ENCODE assay signal across 23 mouse cellular contexts in genomic region chr12:56688482-56688840, GRCm38 (mm10). TPM values are rescaled to one million over a fixed set of nuclear protein-coding genes. Genes with fewer than 3 reads are reported as not detected.
DNase-seq lines count a peak whose midpoint lies in the region; ATAC-seq and TF ChIP-seq lines count a peak whose summit lies in the region.
"Had no signal": no experiment of that assay in that cellular context is flagged by ENCODE, and none has a peak within 500 bp of the region (broad histone marks: within the 10 kb centered on the region; RNA-seq: fewer than 3 reads in every experiment).

No protein-coding gene starts in this region.

- WGBS in limb, embryonic 11.5 days = 2% methylated on average over 10 of the region's 10 CpGs
- 2% methylated on average over 10 of the region's 10 CpGs for WGBS in limb, embryonic 10.5 days
- WGBS in midbrain, embryonic 14.5 days = 2% methylated on average over 10 of the region's 10 CpGs
- 3% methylated on average over 10 of the region's 10 CpGs for WGBS in midbrain, postnatal 0 days

- TF ChIP-seq CTCF in midbrain, postnatal 0 days (IDR thresholded peaks at IDR 0.05) = no peak

- no peak overlapping the region for H3K9ac ChIP-seq in limb, embryonic 11.5 days (ENCODE audit: low read length)
- H3K9ac ChIP-seq in midbrain, embryonic 14.5 days (replicated peaks; ENCODE audit: low read length) = no peak overlapping the region
- H3K9ac ChIP-seq in midbrain, postnatal 0 days (replicated peaks; ENCODE audit: low read length, poor library complexity, severe bottlenecking) = no peak overlapping the region
- H3K9ac ChIP-seq: embryonic facial prominence, embryonic 13.5 days; embryonic facial prominence, embryonic 15.5 days; forebrain, embryonic 13.5 days; forebrain, embryonic 15.5 days had no signal

- H3K27me3 ChIP-seq in limb, embryonic 11.5 days (ENCODE audit: control insufficient read depth, insufficient read depth, low read length) = peaks cover 68% of the 10 kb centered on the region
- peaks cover 100% of the 10 kb centered on the region for H3K27me3 ChIP-seq in limb, embryonic 10.5 days (ENCODE audit: low read depth, poor library complexity, severe bottlenecking)
- H3K27me3 ChIP-seq in midbrain, embryonic 14.5 days (ENCODE audit: control insufficient read depth, insufficient read depth, low read length) = peaks cover 98% of the 10 kb centered on the region
- peaks cover 90% of the 10 kb centered on the region for H3K27me3 ChIP-seq in midbrain, postnatal 0 days (ENCODE audit: insufficient read depth, low read length)

- H3K4me2 ChIP-seq in limb, embryonic 11.5 days (ENCODE audit: low read depth, severe bottlenecking) = no peak overlapping the region
- H3K4me2 ChIP-seq in midbrain, embryonic 14.5 days (ENCODE audit: low read length) = no peak overlapping the region
- H3K4me2 ChIP-seq in midbrain, postnatal 0 days (ENCODE audit: low read depth, low read length, poor library complexity, severe bottlenecking) = no peak overlapping the region
- H3K4me2 ChIP-seq: embryonic facial prominence, embryonic 15.5 days; forebrain, embryonic 13.5 days; forebrain, embryonic 15.5 days had no signal

- H3K27ac ChIP-seq in limb, embryonic 11.5 days (replicated peaks; ENCODE audit: low read depth, low read length) = no peak overlapping the region
- H3K27ac ChIP-seq in limb, embryonic 10.5 days = no peak overlapping the region
- H3K27ac ChIP-seq in midbrain, embryonic 14.5 days (replicated peaks; ENCODE audit: low read depth, low read length) = no peak overlapping the region
- no peak overlapping the region for H3K27ac ChIP-seq in midbrain, postnatal 0 days (ENCODE audit: low read depth, low read length)
- H3K27ac ChIP-seq: embryonic facial prominence, embryonic 13.5 days; embryonic facial prominence, embryonic 15.5 days; forebrain, embryonic 10.5 days; forebrain, embryonic 13.5 days; forebrain, embryonic 15.5 days had no signal

- 0 out of 2 replicates have a peak, but pooled peaks cover 17% of the 10 kb centered on the region for H3K4me1 ChIP-seq in limb, embryonic 11.5 days (ENCODE audit: control insufficient read depth, insufficient read depth, low read length)
- peaks cover 40% of the 10 kb centered on the region for H3K4me1 ChIP-seq in limb, embryonic 10.5 days
- no peaks in the 10 kb centered on the region for H3K4me1 ChIP-seq in midbrain, embryonic 14.5 days (ENCODE audit: control insufficient read depth, insufficient read depth, low read length)
- H3K4me1 ChIP-seq in midbrain, postnatal 0 days (ENCODE audit: insufficient read depth, low read length) = no peaks in the 10 kb centered on the region

- no peaks in the 10 kb centered on the region for H3K36me3 ChIP-seq in limb, embryonic 11.5 days (ENCODE audit: control insufficient read depth, insufficient read depth, low read length)
- H3K36me3 ChIP-seq in limb, embryonic 10.5 days = no peaks in the 10 kb centered on the region
- H3K36me3 ChIP-seq in midbrain, embryonic 14.5 days (ENCODE audit: control insufficient read depth, insufficient read depth, low read length) = no peaks in the 10 kb centered on the region
- no peaks in the 10 kb centered on the region for H3K36me3 ChIP-seq in midbrain, postnatal 0 days (ENCODE audit: insufficient read depth, low read length)
- H3K36me3 ChIP-seq: embryonic facial prominence, embryonic 13.5 days; embryonic facial prominence, embryonic 15.5 days; forebrain, embryonic 10.5 days; forebrain, embryonic 15.5 days had no signal

- peak; percentile 62 for DNase-seq in limb, embryonic 11.5 days (ENCODE audit: low spot score)
- DNase-seq in limb, embryonic 10.5 days (ENCODE audit: low spot score) = no peak
- peak; percentile 40 for DNase-seq in midbrain, embryonic 14.5 days
- no peak for DNase-seq in midbrain, postnatal 0 days (ENCODE audit: low spot score)
- peak; percentile 39 for DNase-seq in retina, embryonic 14.5 days (ENCODE audit: low spot score)
- no peak for DNase-seq in retina, postnatal 1 day
- DNase-seq: adrenal gland, adult 2 months; adrenal gland, postnatal 10 days; adrenal gland, postnatal 25 days; cerebellum, adult 11 months; cerebellum, adult 18-20 months; cerebellum, adult 8-10 months; cerebellum, adult 9-11 months; cerebellum, postnatal 36 days; embryo, embryonic 11 days had no signal

- H3K9me3 ChIP-seq in limb, embryonic 11.5 days (ENCODE audit: control insufficient read depth, low read length) = no peaks in the 10 kb centered on the region
- no peaks in the 10 kb centered on the region for H3K9me3 ChIP-seq in limb, embryonic 10.5 days (replicated peaks)
- no peaks in the 10 kb centered on the region for H3K9me3 ChIP-seq in midbrain, embryonic 14.5 days (ENCODE audit: control insufficient read depth, low read length)
- H3K9me3 ChIP-seq in midbrain, postnatal 0 days (ENCODE audit: low read length) = no peaks in the 10 kb centered on the region
- H3K9me3 ChIP-seq: embryonic facial prominence, embryonic 13.5 days; embryonic facial prominence, embryonic 15.5 days; forebrain, embryonic 10.5 days; forebrain, embryonic 13.5 days; forebrain, embryonic 15.5 days had no signal

- ATAC-seq in limb, embryonic 11.5 days (ENCODE audit: insufficient number of reproducible peaks, low FRiP score, low TSS enrichment, low read depth) = no peak
- no peak for ATAC-seq in midbrain, embryonic 14.5 days (ENCODE audit: low FRiP score, low TSS enrichment)
- ATAC-seq in midbrain, postnatal 0 days (ENCODE audit: low FRiP score) = no peak
- ATAC-seq: forebrain, embryonic 13.5 days; forebrain, embryonic 15.5 days had no signal

- no peak overlapping the region for H3K4me3 ChIP-seq in limb, embryonic 11.5 days (ENCODE audit: low read depth, low read length)
- no peak overlapping the region for H3K4me3 ChIP-seq in limb, embryonic 10.5 days
- H3K4me3 ChIP-seq in midbrain, embryonic 14.5 days (replicated peaks; ENCODE audit: low read depth, low read length) = no peak overlapping the region
- no peak overlapping the region for H3K4me3 ChIP-seq in midbrain, postnatal 0 days (ENCODE audit: low read depth, low read length)
- H3K4me3 ChIP-seq: embryonic facial prominence, embryonic 13.5 days; embryonic facial prominence, embryonic 15.5 days; erythroblast, embryonic 14.5 days; forebrain, embryonic 10.5 days; forebrain, embryonic 13.5 days; forebrain, embryonic 15.5 days had no signal

RNA-seq across cellular contexts. Expression of gene Pax9, which starts 3.1 kb away (rescaled TPM):
- 3.1 and 3.8 TPM in 2 replicates for polyA plus RNA-seq in limb, embryonic 11.5 days (2014; fragmentation: Nextera tagmentation; extraction: Ambion mirVana)
- polyA plus RNA-seq in limb, embryonic 10.5 days (2016; fragmentation: Nextera tagmentation; extraction: Ambion mirVana) = 0.50 and 2.2 TPM in 2 replicates
- polyA plus RNA-seq in midbrain, embryonic 14.5 days (2014; fragmentation: Nextera tagmentation; extraction: Ambion mirVana) = not detected in 2 replicates
- total RNA-seq in midbrain, postnatal 0 days (2014; rRNA removed) = not detected in 2 replicates
- not detected in 2 replicates for polyA plus RNA-seq in midbrain, postnatal 0 days (2015; fragmentation: Nextera tagmentation; extraction: Ambion mirVana)
- total RNA-seq: adrenal gland, adult 2 months; adrenal gland, postnatal 10 days; adrenal gland, postnatal 25 days; adrenal gland, postnatal 4 days; common myeloid progenitor, adult 5-6 weeks had no signal
- polyA plus RNA-seq: adrenal gland, adult 2 months; erythroblast, embryonic 14.5 days; forebrain, embryonic 13.5 days; forebrain, embryonic 15.5 days had no signal

Comparison
In these comparisons a context has a peak if more than half of its experiments do, and no peak if none do; other contexts are left out.
1. DNase-seq: peak in limb, embryonic 11.5 days (single experiment), midbrain, embryonic 14.5 days (single experiment) and retina, embryonic 14.5 days (single experiment); none in limb, embryonic 10.5 days (single experiment), midbrain, postnatal 0 days (single experiment) and retina, postnatal 1 day (single experiment).